Mouse (Mus musculus) layer of hippocampus, adult 9-11 months (tissue): Measurements from ENCODE around the gene Ttll4.

ENCODE experiments used
- DNase-seq: peaks from one replicate; pipeline ENCODE4 v3.0.0; 2022

Ttll4 gene

GRCm38 (mm10) chr1:74712461-74713098 is 51.0 kb downstream of the Ttll4 start:
- no peak for DNase-seq

GRCm38 (mm10) chr1:74713099-74713858 is 51.7 kb downstream of the Ttll4 start, which contains the start of gene Cyp27a1:
Cyp27a1 (plus strand) TSS chr1:74713574.
- DNase-seq = peak; percentile 31

DNA sequence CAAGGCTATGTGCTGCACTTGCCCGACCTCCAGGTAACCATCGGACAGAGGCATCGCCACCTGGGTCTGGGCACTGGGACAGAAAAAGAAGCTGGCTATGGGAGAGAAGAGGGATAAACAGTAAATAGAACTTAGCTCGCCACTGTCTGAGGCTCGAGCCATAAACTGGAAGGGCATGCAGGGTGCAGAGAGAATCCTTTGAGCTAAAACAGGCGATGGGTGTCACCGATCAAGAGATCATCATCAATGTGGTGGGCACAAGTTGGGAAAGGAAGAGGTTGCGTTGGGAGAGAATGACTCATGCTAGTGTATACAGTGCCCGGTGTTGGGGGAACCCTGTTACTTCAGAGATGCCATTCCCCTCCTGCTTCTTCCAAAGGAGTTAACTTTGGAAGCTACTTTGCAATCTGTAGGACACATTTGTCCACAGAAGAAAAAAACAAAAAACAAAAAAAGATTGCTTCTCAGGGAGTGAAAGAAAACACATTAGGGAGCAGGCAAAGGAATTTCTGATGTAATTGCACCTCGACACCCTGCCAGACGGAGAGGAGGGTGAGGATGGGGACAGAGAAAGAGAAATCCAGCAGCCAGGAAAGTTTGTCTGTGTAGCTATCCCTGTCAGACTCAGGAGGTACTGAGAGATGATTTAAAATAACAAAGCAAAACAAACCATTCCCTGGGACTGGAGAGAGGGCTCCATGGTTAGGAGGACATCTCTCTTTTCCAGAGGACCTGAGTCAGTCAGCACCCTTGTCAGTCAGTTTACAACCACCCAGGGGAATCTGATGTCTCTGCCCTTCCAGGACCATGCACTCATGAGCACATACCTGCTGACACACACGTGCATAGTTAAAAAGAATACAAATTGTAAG is 52.5 kb downstream of the Ttll4 start:
- no peak for DNase-seq

- no peak for DNase-seq
Measured at GRCm38 (mm10) chr1:74714967-74715366, 53.4 kb downstream of the Ttll4 start.

- DNase-seq = no peak
Measured at GRCm38 (mm10) chr1:74715468-74715867, 53.9 kb downstream of the Ttll4 start.

DNA sequence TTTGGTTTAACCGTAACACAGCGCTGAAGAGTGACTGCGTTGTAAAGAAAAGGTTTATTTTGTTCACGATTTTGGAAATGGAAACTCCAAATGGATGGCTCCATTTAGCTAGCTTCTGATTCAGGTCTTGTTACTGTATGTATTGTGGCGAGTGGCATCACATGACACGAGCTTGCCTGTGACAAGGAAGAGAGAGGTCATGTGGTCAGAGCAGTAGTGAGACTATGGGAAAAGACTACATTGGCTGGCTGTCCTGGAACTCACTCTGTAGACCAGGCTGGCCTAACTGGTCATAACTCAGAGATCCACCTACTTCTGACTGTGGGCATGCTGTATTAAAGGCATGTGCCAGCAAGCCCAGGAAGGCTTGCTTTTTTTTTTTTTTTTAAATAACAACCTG is 54.3 kb downstream of the Ttll4 start:
- DNase-seq = no peak

GRCm38 (mm10) chr1:74718113-74718512 is 56.6 kb downstream of the Ttll4 start:
- no peak for DNase-seq

DNA sequence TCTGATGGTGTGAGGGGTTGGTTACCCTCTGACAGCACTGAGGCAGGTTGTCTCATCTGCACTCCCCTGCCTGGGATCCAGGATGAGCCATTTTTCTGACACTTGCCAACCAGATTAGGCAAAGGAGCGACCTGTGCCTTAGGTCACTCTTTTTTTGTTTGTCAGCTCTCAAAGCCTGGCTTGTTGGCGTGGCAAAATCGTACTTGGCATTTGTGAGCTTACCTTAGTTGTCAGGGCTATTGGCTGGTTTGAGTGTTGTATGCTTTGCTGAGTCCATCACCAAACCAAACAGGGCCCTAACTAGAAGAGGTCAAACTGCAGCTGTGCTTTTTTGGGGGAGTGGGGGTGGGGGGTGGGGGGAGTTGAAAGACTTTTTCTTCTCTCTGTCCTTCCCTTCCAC is 57.7 kb downstream of the Ttll4 start:
- no peak for DNase-seq

DNA sequence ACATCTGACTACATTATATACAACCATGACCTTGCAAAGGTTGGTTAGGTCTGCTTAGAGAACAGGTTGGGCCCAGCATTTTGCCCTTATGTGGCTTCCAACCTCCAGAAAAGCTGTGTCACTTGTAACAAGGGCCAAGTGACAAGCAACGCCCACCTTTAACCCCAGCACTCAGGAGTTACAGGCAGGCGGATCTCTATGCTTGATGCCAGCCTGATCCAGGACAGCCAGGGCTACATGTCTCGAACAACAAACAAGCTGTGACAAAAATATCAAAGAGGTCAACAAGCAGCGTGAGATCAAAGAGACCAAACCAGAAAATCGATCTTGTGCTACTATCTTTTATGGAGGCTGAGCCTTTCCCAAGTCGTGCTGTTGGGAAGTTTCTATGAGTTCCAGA is 60.1 kb downstream of the Ttll4 start:
- no peak for DNase-seq

DNA sequence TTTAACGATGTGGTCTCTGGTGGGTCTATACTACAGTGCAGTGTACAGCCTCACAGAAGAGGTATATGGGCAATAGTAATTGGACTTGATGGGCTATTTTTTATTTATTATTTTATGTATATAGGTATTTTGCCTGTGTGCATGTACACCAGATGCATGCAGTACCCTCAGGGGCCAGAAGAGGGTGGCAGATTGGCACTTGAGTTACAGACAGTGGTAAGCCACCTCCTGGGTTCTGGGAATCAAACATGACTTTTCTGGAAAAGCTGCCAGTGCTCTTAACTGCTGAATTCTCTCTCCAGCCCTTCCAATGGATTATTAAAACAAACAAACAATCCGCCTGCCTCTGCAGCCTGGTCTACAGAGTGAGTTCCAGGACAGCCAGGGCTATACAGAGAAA is 62.2 kb downstream of the Ttll4 start:
- no peak for DNase-seq

DNA sequence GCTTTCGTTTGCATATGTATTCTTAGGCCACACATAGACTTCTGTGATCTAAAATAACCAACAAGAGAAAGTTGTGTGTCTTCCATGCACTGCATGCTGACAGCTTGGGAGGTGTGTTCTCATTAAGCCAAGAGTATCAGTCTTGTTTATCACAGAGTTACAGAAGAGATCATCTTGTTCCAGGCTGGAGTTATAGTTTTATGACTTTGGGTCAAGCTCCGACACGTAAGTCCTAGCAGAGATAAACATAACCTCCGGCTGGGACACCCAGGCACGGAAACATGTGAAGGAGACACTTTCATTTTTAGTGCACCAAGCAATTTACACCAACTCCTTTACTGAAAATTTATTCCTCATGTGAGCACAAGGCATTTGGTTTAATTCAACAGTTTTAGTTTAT is 64.6 kb downstream of the Ttll4 start:
- DNase-seq = no peak

DNA sequence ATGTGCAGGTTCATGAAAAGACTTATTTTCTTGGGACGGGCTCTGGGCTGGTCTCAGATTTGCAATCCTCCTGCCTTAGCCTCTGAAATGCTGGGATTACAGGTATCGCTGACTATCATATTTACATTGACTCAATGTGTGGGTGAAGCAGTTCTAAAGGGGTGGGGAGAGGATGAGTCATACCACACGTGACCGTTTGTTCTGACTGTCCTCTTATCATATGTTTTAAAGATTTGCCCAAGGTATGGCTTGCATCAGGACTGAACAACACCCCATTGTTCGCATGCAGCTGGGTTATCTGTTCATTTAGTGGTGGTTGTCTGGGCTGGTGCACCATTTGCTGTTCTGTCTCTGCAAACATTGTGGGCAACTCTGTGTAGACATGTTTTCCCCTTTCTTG is 65.1 kb downstream of the Ttll4 start:
- no peak for DNase-seq

GRCm38 (mm10) chr1:74728446-74728845 is 66.9 kb downstream of the Ttll4 start:
- DNase-seq = no peak

DNA sequence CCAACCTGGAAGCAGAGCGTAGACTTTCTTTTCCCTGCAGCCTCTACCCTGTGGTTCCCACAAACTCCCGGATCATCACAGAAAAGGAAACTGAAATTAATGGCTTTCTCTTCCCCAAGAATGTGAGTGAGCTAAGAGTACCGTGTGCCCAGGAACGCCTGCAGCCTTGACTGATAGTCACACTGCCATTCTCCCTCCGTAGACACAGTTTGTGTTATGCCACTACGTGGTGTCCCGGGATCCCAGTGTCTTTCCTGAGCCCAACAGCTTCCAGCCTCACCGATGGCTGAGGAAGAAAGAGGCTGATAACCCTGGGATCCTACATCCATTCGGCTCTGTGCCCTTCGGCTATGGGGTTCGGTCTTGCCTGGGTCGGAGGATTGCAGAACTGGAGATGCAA is 75.4 kb downstream of the Ttll4 start:
- no peak for DNase-seq

GRCm38 (mm10) chr1:74737500-74737899 is 76.0 kb downstream of the Ttll4 start:
- no peak for DNase-seq

GRCm38 (mm10) chr1:74740846-74741245 is 79.3 kb downstream of the Ttll4 start:
- no peak for DNase-seq

DNA sequence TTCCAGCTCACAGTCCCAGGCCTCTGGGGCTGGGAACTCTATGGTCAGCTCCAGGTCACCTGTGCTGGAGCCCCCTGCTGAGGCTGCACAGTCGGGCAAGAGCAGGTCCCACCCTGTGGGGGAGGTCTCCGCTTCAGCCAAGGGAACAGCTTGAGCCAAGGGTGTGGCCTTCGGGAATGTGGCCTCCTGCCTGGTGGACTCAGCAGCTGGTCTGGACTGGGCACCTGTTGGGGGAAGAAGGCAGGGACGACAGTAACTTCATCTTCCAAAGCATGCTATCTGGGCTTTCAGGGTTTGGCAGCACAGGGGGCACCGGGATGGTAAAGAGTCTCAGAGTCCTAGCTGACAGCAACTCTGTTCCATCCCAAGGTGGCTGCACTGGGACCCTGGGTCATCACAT is 85.8 kb downstream of the Ttll4 start:
- DNase-seq = no peak

- DNase-seq = peak; percentile 38
Measured at GRCm38 (mm10) chr1:74748643-74749271, 87.2 kb downstream of the Ttll4 start, which contains the start of gene Prkag3. Prkag3 (minus strand) TSS chr1:74749221.

GRCm38 (mm10) chr1:74749301-74749700 is 87.8 kb downstream of the Ttll4 start:
- no peak for DNase-seq

DNA sequence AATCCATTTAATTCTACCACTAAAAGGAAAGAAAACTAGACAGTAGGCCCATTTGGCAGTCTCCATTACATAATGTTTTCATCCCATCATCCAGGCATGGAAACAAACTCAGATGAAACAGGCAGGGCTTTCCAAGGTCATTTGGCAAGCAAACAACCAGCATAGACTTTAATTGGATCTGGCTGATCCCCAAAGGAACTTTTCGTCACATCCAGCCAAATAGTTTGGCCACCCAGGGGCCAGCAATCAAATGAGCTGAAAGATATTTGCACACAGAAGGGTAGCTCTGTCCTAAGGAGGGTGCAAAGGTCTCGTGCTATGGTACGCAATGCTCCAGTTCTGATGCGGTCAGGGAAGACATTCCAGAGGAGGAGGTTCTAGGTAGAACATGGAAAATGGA is 89.1 kb downstream of the Ttll4 start:
- no peak for DNase-seq

DNA sequence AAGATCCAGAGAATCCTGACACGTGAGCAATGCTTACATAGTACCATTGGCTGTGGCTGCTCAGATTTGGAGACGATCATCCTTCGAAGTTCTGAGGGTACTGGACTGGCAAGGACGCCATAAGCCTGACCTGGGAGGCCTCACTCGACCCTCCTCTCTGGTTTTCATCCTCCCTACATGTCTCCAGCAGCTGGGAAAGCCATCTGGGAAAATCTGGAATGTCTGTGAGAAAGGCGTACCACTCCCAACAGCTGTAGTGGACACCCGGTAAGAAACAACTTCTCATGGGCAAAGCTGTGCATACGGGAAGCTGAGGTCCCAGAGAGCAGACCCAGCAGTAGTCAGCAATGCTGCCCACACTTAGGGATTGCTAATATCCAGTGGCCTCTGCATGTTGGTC is 90.6 kb downstream of the Ttll4 start:
- no peak for DNase-seq

- DNase-seq = no peak
Measured at GRCm38 (mm10) chr1:74752833-74753232, 91.3 kb downstream of the Ttll4 start.
